Mouse (Mus musculus): ENCODE results near the gene Pde4b.

GRCm38 (mm10) chr4:102618609-102619008, 531.3 kb downstream of the Pde4b start:
- TF ChIP-seq POLR2A (IDR thresholded peaks at IDR 0.05; ENCODE audit: extremely low read depth, insufficient read depth, low read length) (no peak), CTCF (IDR thresholded peaks at IDR 0.05; ENCODE audit: extremely low read depth, insufficient read depth, low read length) (no peak)
